Mouse (Mus musculus) liver (tissue): ENCODE data around the gene Adh1.
A peak's percentile ranks its signal among the peaks of the same experiment; 100 is the strongest.

Experiments used
- DNase-seq: peaks from one replicate; pipeline ENCODE4 v3.0.0-alpha.2; 2020; ENCODE audit warnings: mixed read lengths

Adh1 gene

DNA sequence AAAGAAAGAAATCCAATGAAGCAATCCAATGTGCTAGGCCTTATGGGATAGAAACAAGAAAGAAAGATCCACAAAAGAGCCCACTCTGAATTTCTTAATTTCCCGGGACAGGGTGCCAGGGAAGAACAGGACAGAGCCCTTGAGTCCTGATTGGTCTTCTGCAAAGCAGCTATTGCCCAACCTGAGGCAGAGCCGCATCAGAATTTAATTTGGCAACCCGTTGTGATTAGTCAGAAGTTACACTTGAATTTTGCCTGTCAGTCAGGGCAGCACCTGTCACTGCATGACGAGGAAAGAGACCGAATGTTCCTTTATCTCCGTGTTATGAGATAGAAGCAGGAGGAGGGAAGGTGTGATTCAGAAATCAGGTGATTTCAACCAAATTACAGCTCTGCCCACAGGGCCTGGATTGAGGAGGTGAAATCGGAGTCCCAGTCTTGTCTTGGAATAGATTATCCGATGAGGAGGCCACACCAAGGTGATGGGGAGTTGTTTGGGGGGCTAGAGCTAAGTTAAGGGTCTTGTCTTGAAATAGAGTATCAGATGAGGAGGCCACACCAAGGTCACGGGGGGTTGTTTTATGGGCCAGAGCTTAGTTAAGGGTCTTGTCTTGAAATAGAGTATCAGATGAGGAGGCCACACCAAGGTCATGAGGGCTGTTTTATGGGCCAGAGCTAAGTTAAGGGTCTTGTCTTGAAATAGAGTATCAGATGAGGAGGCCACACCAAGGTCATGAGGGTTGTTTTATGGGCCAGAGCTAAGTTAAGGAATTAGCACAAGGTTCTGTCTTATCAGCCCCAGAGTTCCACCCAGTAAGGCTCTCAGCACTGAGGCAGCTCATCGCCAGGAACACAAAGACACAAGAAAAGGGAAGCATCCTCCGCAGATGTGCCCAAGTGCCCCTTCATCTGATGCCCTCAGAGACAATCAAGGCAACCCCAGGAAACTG, at the start of gene Adh1:
Gene Adh1, plus strand, starts transcription at position 271 of the 949 bp plus-strand sequence.
- no peak for DNase-seq

DNA sequence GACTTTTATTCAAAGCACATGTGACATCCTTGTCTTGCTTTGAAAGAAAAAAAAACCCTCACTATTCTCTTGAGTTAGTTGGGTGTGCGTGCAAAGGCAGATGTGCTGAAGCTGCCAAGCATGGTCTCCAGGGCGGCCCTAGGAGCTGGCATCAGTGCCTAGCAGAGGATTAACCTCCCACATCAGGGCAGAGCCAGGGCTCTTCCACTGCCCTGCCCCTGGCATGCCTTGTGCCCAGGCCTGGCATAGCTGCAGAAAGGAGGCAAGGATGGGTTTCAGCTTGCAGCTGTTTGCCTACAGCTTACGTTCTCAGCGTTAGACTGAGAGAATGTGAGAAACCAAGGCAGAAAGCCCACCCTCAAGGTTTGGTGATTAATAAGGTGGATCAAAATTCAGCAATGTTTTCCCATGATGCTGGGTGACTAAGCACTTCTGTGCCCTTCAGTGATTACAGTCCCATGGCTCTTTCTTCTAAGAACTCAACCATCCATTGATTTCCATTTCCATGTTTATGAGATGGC, 48.3 kb upstream of the Adh1 start:
- DNase-seq, result no peak

DNA sequence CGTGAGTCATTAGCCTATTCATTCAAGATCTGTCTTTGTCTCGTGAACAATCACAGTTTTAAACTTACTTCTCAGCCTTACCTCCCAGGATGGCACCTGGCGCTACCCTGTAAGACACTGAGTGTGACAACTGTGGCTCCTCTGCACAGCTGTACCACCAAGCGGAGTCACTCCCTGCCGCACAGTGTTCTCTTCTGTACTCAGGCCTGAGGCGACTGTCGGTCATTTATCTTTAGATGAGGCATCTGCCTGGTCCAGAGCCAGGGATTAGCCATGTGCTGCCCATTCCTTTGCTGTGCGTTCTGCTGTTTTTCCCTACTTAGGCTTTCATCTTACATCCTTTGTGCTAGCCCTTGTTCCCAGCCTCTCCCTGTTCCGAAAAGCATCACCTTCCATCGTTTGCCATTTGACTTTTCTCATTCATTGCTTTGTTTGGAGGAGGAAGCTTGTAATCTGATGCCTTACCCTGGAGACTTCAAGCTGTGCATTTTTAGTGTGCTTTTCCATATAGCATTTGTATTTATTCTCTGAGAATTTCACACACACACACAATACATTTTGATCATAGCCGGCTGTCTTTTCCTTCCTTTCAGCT, 45.3 kb upstream of the Adh1 start:
- no peak for DNase-seq

DNA sequence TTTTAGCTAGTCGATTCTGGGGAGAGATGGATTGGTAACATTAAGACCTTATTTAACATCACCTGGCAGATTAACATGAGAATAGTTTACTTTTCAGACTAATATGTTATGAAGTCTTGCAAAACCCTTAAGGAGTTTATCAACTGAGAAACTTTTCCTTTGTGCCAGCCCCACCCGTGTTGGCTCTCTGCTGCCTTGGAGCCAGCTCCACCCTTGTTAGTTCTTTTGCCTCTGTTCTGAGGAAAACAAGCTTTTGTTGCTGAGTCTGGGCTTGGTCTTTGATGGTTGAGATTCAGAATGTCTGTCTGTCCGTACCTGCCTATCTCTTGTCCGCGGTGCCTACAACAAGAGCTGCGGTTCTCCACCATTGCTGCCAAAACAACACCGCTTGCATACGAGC, 44.7 kb upstream of the Adh1 start:
- no peak for DNase-seq

DNA sequence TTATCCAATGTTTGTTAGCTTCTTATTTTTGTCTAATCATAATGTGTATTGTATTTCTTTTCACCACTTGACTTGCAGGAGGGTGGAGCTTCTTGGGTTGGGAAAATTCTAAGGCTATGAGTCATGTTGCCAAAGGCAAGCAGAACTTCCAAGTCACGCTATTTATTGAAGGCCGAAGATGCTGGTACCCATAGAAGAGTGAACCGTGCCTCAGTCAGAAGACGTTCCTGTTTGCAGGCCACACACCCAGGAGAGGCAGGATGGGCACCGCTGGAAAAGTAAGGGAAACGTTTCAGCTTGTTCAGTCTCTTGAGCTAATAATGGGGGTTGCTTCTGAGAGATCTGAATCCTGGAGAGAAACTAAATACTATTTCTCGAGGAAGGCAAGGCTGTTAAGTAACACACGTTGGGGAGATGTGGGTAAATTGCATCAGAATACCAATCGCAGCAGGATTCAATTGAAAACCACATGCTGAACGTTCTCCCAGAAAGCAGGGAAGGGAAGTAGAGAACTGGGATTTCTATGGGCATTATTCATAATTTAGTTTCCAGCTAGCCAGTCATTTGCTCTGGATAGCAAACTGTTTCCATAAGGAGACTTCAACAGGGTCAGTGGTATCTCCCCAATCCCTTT, 43.0 kb upstream of the Adh1 start, which contains the start of gene Adh7:
Gene Adh7, plus strand, starts transcription at position 130 of the 634 bp plus-strand sequence.
- no peak for DNase-seq

DNA sequence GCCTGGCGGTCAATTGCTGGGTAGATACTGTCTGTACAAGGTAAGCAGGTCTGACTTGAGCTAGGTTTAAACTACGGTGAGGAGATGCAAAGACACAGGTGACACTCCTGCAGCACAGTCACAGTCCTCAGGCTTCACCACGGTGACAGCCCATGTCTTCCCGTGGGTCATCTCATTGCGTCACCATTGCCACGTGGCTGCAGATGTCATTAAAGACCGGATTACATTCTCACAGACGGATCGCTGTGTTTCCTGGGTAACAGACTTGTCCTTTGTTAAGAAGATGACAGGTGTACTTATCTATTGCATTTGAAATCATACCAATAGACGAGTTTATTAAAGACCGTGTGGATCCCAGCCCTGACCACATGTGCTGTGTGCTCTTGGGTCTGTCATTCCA, 39.7 kb upstream of the Adh1 start:
- no peak for DNase-seq

DNA sequence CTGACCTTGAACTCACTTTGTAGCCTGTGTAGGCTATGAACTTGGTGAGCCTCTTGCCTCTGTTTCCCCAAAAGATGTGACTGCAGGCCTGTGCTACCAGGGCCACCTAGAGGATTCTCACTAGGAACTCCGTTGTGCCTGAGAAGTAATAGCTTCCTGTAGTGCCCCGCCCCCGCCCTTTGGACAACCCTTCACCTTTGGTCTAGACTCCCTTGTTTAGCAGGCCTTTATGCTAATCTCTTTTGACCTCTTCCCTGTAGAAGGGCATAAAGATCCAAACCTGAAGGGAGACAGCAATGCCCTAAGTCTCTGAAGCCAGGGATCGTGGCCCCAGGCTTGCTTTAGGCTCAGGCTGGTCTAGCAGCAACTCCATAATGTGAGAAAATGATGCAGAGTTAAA, 38.3 kb upstream of the Adh1 start:
- DNase-seq, result no peak

DNA sequence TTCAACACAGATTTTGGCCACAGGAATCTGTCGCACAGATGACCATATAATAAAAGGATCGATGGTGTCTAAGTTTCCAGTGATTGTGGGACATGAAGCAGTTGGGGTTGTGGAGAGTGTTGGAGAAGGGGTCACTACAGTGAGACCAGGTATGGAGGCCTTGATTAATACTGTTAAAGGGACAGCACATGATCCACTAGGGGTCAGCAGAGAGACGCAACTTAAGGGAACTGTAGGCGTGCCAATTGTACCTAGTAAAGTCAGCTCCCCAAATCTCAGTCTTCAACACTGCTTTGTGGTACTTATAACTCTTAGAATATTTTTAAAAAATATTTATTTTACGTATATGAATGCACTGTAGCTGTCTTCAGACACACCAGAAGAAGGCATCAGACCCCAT, 37.8 kb upstream of the Adh1 start:
- DNase-seq, result peak; percentile 55

DNA sequence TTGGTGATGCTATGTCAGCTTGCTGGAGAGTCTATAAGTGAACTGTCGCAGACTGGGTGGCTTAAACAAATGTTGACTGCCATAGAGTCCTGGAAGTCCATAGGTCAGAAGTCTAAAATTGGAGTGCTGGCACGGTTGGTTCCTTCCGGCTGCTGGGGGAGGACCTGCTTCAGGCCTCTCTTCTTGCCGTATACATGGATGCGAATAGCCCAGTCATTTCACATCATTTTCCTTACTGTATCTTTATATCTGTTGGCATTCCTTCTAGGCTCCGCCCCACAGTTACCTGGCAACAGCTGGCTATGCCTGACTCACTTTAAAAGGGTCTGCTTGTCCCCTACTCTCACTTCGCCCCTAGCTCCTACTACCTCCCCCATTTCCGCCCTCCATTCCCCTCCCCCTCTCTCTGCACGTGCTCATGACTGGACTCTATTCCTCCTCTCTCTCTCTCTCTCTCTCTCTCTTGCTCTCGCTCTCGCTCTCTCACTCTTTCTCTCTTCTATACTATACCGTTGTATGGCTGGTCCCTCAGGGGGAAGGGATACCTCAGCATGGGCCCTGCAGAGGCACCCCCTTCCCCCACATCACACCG, 36.3 kb upstream of the Adh1 start:
- no peak for DNase-seq

DNA sequence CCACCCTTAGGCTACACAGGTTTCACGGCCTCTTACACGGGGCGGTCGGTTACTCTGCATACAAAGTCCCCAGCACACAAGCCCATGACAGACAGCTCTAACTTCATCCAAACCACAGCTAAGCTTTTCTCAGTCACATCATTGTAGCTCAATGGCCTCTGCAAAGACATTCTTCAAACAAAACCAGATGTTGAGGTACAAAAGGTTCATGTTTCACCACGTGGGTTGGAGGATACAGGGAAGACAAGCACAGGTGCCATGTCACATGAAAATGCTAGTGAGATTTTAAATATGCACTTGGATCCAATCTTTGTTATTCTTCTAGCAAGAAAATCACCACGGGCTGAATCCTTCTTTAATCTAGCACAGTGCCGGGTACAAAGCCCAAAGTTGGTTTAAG, 35.5 kb upstream of the Adh1 start:
- DNase-seq, result no peak

DNA sequence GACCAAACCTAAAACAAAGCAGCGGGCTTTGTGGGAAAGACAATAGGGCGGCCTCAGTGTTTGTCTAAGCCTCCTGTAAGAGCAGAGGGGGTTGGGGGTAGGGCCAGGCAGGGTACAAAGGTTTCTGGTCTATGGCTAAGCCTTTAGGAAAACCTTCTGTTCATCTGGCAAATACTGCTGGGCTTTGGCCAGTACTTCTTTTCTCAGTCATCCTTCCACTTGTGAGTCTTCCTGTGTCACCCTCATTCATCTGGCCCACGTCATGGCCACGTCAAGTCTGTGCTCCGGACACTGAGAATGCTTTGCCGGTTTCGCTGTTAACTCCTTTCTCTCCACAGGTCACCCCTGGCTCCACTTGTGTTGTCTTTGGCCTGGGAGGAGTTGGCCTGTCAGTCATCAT, 34.9 kb upstream of the Adh1 start:
- no peak for DNase-seq

DNA sequence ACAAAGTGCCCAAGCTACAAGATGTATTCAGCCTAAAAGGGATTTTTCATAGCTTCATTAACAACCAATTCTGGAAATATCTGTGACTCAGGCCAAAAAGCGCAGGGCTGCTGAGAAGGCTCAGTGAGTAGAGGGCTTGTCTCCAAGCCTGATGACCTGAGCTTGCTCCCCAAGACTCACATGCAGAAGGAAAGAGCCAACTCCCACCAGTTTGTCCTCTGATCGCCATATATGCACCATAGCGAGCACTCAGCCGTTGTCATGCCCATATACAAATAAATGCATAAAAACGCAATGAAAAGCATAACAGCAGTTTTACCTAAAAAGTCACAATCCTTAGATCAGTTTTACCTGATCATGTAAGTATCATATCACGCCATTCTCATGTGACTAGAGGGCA, 34.3 kb upstream of the Adh1 start:
- no peak for DNase-seq

DNA sequence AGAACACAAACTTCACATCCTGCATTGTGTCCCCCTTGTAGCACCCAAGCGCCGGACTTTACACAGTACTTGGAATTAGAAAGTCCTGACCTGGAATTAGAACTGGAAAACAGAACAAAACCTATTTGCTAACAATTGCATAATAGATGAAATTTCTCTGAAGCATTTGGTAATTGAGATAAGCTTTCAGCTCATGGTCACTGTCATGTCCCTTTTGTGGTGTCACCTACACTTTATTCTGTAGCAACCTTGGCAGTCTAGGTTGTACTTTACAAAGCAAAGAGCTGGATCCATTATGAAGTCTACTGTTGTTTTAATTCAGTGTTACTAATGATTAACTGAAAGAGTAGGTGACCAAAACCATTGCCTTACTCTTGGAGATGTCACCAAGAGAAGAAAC, 33.7 kb upstream of the Adh1 start:
- DNase-seq, result no peak

DNA sequence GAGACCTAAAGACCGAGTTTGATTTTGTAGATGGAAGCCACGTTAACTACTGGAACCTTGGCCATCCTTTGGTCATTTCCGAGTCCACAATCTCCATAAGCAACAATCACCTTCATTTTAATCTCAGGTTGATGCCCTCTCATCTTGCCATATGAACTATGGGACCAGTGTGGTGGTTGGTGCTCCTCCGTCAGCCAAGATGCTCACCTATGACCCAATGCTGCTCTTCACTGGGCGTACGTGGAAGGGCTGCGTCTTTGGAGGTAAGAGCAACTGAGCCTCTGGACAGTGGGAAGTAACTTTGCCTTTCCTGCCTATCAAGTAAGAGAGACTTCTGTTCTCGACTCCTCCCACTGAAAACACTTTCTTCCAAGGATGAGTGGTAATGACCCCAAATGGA, 33.0 kb upstream of the Adh1 start:
- no peak for DNase-seq

DNA sequence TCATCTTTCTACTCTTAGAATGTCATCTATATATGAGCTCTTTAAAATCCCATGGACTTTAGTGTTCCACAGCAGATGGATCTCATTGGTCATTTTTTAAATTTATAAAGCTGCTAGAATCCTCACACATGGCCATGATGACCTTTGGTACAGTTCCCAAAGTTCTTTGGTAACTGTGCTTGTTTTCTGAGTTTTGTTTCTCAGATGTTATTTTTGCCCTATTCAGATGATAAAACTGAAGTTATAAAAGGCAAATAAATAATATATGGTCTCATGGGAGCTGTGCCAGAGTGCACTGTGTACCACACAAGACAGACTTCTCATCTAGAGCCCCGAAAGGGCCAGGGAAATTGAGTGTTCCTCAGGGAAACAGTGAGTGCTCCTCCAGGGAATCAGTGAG, 31.3 kb upstream of the Adh1 start:
- DNase-seq, result no peak

DNA sequence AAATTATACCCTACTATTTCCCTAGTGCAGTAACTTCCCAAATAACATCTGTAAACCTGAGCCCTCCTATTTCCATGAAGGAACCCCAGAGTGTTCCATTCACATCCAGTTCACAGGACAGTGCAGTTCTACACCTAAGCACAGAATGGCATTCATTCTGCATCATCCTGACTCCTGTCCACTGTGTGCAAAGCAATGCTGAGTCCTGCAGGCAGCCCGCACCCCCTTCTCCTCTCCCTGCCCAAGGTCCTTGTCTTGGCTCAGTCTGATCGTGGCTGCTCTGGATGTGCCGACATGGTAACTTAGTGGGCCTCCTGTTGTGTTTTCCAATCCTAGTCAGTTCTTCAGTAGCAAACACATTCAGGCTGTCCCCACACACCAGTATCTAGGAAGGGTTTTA, 30.5 kb upstream of the Adh1 start:
- DNase-seq, result no peak

DNA sequence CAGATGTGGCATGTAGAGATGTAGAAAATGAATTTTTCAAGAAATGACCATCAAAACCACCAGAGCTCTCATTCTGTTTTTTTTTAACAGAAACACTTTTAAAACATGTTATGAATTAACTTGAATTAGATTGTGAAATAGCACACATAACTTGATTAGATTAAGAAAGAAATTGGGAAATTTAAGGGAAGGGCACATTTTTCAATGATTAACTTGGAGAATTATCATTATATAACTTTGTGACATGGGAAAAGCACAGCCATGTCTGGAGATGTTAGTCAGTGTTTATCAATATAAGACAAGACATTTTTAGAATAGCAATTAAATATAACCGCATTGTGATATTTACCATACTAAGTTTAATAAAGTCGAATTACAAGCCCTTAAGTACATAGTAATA, 29.3 kb upstream of the Adh1 start:
- no peak for DNase-seq

DNA sequence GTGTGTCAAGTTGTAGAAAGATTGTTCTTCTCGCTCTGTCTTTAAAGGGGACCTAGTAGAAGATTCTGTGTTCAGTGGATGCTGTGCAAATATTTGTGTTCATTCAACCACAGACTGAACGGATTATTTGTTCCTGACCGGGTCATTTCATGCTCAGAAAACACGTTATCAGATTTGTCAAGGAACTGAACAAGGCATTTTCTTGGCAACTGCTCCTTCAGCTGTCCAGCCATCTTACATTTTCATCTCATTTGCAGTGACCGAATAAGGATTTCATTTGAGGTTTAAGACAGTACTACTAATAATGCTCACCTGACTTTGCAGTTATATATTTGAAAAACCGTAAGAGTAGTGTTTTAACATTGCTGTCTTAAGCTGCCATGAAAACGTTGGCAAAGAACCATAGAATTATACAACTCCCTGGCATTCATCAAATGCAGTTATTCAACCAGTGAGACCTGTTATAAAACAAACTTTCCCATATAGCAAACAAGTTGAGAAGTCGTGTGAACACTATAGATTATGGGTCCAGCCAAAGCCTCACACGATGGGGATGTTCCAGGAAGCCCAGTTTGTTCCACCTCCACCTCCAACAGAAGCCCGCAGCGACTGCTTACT, 24.1 kb upstream of the Adh1 start:
- no peak for DNase-seq

DNA sequence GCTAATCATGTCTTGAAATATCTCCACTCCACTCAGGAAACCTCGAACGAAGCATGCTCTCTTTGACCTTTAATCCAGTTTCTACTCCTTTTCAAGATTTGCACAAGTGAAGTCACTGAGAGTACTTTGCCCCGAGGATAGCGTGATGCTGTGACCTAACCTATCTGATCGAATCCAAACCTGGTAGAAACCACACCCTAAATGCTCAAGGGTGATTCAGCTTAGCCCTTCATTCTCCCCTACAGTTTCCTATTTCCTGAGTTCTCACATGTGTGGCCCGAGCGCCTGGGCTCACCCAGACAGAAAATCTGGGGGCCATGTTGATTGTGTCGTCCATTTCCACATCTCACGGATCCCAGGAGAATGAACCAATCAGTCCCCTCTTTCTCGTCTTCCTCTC, 22.7 kb upstream of the Adh1 start:
- no peak for DNase-seq

DNA sequence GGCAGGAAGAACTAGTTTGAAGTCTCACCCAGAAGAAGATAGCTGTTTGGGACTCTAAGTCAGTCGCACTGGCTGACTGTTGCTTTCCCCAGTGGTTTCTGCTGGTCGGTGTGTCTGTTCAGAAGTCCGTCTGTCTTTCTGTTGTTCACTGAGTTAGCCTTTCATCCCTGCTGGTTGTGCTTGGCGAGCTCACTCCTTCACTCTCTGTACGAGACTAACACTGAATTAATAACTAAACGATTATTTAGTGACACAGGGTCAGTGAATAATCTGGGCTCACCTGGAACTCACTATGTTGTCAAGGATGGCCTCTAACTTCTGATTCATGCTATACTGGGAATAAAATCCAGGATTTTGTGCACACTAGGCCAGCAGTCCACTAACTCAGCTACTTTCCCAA, 21.3 kb upstream of the Adh1 start:
- no peak for DNase-seq

DNA sequence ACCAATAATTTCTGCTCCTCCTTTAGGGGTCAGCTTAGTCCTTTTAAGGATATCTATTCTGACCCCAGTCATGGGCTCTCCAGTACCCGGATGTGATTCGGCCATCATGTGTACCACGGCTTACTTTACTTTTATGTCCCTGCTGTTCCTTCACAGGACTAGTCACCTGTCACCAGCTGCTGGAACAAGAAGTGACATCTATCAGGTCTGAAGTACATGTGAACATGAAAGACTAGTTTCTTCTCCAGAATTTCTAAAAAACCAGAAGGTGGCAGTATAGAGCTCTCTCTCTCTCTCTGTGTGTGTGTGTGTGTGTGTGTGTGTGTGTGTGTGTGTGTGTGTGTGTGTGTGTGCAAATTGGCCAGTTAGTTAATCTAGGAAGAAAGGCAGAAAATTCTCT, 20.4 kb upstream of the Adh1 start:
- no peak for DNase-seq

DNA sequence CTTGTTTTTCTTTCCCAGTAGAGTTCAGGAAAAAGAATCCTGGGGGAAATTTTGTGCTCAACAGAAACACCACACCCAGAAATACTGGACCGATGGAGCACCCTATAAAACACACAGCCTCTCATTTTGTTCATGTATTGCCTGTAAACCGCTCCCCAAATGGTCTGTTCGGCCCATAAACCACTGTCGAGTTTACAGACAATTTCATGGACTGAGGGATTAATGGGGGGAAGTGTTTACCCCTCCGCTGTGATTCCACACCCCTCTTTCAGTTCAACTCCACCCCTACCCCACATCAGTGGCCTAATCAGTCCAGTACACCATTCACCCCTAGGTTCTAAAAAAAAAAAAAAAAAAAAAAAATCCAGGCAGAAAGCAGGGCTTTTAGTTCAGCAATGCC, 19.8 kb upstream of the Adh1 start:
- no peak for DNase-seq

DNA sequence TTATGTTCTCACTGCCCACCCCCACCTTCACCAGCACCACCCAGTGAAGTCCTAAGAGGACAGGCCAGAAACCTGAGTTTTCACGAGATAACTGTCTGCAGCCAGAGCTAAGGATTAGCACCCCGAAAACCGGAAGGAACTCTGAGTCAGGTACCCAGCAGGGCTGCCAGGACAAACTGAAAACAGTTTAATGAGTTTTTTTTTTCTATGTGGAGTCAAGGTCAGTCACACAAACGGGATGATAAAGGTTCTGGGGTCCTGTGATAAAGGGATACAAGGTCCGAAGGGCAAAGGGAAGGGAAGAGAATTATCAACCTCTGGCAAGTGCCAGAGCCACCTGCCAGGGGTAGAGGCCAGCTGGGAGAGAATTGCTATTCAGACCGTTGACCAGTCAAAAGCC, 19.4 kb upstream of the Adh1 start:
- DNase-seq, result no peak
